Mouse (Mus musculus): ENCODE measurements around the gene Smc5. TPM values are rescaled to one million over a fixed set of nuclear protein-coding genes. Genes with fewer than 3 reads are reported as not detected.

Smc5 gene
- 25.8 and 28.4 TPM in 2 replicates for polyA plus RNA-seq (2015; fragmentation: Nextera tagmentation; extraction: Ambion mirVana)

DNA sequence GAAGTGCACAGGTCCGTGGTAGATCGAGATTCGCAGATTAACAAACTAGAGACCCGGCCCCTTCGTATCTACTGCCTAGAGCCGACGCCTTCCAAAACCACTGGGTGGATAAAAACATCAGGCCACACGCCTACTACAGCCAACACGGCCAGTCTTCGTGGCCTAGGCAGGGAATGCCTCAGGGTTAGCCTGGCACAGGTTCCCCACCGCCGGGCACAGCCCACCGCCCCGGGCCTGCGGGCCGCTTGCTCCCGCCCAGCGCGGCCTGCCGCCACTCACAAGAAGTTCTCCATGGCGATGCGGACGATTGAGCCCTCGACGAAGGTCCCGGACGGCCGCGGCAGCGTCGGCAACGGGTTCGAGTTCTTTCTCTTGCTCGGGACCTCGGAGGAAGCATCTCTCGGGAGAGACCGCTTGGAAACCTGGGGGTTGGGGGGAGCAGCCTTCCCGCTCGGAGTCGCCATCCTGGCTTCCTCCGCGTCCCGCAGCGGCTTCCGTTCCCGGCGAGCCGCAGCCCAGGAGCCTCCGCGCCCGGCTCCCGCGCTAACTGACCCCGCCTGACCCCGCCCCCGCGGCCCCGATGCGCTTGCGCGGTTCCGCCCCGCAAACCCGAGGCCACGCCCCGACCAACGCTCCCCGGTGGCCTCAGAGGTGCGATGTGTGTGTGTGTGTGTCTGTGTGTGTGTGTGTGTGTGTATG is at the start of gene Smc5:
Smc5 (minus strand) TSS at position 543 of the 699 bp plus-strand sequence.
- H3K9ac ChIP-seq, result peak within 1 kb of the TSS; percentile 72
- peak within 1 kb of the TSS; percentile 85 for H3K4me3 ChIP-seq
- ATAC-seq (replicated peaks), result peak; percentile 96
- no peaks in the 10 kb centered on the region for H3K27me3 ChIP-seq (replicated peaks)
- under 1% methylated on average over 68 of the region's 69 CpGs for WGBS
- peak within 1 kb of the TSS; percentile 60 for H3K4me2 ChIP-seq
- peak within 1 kb of the TSS; percentile 67 for H3K27ac ChIP-seq
- H3K9me3 ChIP-seq, result no peaks in the 10 kb centered on the region
- no peaks in the 10 kb centered on the region; the same call in 1 of the 2 replicates for H3K36me3 ChIP-seq (replicated peaks)
- peaks cover 10% of the 10 kb centered on the region for H3K4me1 ChIP-seq

DNA sequence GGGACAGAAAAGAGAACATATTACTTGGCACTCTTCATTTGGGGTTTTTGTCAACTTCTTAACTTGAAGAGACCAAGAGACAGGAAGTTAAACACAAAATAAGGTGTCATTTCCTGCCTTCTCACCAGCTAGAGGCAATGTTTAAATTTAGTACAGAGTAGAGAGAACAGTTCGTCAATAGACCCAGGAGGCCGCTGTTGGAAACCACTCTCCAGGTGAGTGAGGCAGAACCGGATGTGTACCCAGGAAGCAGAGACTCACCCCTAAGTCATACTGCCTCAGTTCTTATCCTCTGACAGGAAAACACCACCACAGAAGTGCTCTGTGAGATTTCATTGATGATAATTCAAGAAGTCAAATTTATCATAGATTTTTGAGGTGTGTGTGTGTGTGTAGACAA is 49.4 kb upstream of the Smc5 start:
- Histone ChIP-seq H3K9me3 (no peaks in the 10 kb centered on the region), H3K27me3 (replicated peaks) (no peaks in the 10 kb centered on the region), H3K36me3 (replicated peaks) (no peaks in the 10 kb centered on the region), H3K27ac (no peak overlapping the region), H3K4me1 (no peaks in the 10 kb centered on the region), H3K4me3 (no peak overlapping the region), H3K9ac (no peak overlapping the region), H3K4me2 (no peak overlapping the region)
- ATAC-seq (replicated peaks), result no peak
- WGBS, result 89% methylated on average over 3 of the region's 3 CpGs

DNA sequence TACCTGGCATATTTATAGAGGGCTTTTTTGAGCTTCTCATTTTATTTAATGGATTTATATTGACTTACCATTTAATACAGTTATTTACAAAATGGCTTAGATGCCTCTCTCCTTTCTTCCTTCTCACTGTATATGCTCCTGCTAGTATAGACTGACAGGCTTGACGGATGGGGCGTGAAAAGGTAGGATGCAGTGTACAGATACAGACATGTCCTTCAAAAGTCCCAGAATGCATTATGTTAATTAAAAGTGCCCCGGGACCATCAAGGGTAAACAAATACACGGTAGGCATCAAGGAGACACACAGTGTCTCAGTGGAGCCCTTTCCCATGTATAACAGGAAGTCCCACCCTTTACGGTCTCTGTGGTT is 44.3 kb upstream of the Smc5 start:
- H3K27ac ChIP-seq, result no peak overlapping the region
- H3K4me2 ChIP-seq, result no peak overlapping the region
- no peak overlapping the region for H3K4me3 ChIP-seq
- no peak for ATAC-seq (replicated peaks)
- no peak overlapping the region for H3K9ac ChIP-seq
- no peaks in the 10 kb centered on the region for H3K4me1 ChIP-seq
- H3K27me3 ChIP-seq (replicated peaks), result no peaks in the 10 kb centered on the region
- no peaks in the 10 kb centered on the region for H3K36me3 ChIP-seq (replicated peaks)
- H3K9me3 ChIP-seq, result no peaks in the 10 kb centered on the region
- 84% methylated on average over 5 of the region's 5 CpGs for WGBS

DNA sequence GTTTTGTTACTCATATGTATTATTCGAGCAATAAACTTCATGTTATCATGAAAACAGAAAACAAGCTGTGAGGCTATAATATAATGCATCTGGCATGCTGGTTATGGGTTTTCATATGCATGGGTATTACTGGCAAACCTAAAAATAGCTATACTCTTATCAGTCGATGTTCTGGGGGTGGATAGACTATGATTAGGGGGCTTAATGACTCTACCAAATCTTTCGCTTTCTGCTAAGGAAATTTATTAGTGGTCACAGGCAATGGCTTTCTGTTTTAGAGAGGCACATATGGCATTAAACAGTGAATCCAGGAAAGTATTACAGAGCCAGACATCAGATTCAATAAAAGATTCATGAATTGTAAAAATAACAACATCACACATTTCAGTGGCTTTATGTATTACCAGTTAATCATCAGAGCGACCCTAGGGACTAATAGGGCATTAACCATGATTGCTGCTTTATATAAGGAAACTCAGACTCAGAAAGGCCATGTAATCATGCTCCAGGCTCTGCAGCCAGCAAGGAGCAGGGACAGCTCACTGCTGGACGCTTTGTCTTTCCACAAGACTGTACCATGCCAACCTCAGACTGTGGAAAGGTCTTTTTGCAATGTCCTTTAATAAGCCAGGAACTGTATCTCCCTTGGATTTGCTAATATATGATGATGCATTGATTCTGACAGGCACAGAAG is 43.7 kb upstream of the Smc5 start:
- Histone ChIP-seq H3K9ac (no peak overlapping the region), H3K4me3 (no peak overlapping the region), H3K36me3 (replicated peaks) (no peaks in the 10 kb centered on the region), H3K4me1 (no peaks in the 10 kb centered on the region), H3K27me3 (replicated peaks) (no peaks in the 10 kb centered on the region), H3K27ac (0 out of 2 replicates have a peak overlapping the region, but pooled peaks have one; percentile 33), H3K4me2 (no peak overlapping the region), H3K9me3 (no peaks in the 10 kb centered on the region)
- WGBS, result 75% methylated on average over 5 of the region's 5 CpGs
- ATAC-seq (replicated peaks), result no peak

DNA sequence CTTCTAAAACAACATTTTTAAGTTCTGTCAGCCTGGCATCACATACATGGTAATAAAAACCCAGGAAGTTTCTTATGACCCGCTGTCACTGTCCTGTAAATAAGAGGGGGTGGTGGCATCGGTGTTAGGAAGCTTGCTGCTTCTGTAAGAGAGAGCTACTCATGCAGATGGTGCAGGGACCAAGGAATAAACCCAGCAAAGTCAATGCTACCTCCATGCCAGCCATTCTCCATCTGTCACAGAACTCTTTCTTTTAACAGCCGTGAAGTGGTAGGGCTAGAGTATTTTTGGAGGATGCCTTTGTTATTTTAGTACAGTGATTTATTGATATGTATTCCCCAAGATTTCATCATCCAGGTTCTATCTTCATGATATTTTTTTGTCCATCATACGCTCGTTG is 43.2 kb upstream of the Smc5 start:
- H3K4me2 ChIP-seq, result no peak overlapping the region
- no peak for ATAC-seq (replicated peaks)
- WGBS, result 90% methylated on average over 5 of the region's 5 CpGs
- no peak overlapping the region for H3K4me3 ChIP-seq
- no peaks in the 10 kb centered on the region for H3K9me3 ChIP-seq
- no peak overlapping the region for H3K9ac ChIP-seq
- H3K27me3 ChIP-seq (replicated peaks), result no peaks in the 10 kb centered on the region
- H3K4me1 ChIP-seq, result no peaks in the 10 kb centered on the region
- H3K36me3 ChIP-seq (replicated peaks), result no peaks in the 10 kb centered on the region
- no peak overlapping the region for H3K27ac ChIP-seq

DNA sequence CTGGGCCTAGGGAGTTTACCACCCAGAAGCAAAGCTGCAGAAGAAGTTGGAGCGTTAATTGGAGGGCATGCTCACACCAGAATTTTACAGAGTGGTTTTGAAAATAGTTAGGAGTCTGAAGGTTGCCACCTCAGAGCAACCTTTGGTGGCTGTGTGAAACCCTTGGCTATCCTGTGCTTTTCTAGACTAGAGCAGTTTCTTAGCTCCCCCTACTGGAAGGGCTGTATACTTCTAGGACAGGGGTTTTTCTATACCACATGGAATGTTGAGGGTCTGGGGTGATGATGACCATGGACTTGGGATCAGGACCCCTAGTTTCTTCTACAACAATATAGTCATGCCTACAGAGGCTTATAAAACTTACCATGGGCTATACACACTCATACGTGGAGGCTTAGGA is 36.3 kb upstream of the Smc5 start:
- Histone ChIP-seq H3K9ac (no peak overlapping the region), H3K9me3 (no peaks in the 10 kb centered on the region), H3K27me3 (replicated peaks) (no peaks in the 10 kb centered on the region), H3K4me1 (no peaks in the 10 kb centered on the region), H3K36me3 (replicated peaks) (no peaks in the 10 kb centered on the region), H3K4me2 (no peak overlapping the region), H3K27ac (no peak overlapping the region), H3K4me3 (no peak overlapping the region)
- 87% methylated on average over 2 of the region's 2 CpGs for WGBS
- ATAC-seq (replicated peaks), result no peak

DNA sequence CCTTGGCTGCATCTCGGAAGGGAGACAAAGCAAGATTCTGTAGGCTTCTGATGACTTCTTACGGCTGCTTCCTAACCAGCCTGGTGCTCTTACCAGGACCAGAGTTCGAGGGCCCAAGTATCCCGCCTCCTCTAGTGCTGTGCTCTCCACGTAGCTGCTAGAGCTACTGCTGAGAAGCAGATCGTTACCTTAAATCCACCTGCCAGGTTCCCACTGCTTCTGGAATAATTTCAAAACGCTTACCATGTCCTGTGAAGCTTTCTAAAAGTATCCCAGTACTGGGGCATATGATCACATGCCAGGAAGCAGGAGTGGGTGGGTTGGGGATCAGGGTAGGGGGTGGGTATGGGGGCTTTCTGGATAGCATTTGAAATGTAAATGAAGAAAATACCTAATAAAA is 33.0 kb upstream of the Smc5 start:
- no peak for ATAC-seq (replicated peaks)
- H3K4me3 ChIP-seq, result no peak overlapping the region
- H3K9me3 ChIP-seq, result no peaks in the 10 kb centered on the region
- H3K36me3 ChIP-seq (replicated peaks), result no peaks in the 10 kb centered on the region
- no peak overlapping the region for H3K9ac ChIP-seq
- no peaks in the 10 kb centered on the region for H3K27me3 ChIP-seq (replicated peaks)
- WGBS, result 88% methylated on average over 7 of the region's 7 CpGs
- no peak overlapping the region for H3K27ac ChIP-seq
- H3K4me1 ChIP-seq, result no peaks in the 10 kb centered on the region
- no peak overlapping the region for H3K4me2 ChIP-seq

DNA sequence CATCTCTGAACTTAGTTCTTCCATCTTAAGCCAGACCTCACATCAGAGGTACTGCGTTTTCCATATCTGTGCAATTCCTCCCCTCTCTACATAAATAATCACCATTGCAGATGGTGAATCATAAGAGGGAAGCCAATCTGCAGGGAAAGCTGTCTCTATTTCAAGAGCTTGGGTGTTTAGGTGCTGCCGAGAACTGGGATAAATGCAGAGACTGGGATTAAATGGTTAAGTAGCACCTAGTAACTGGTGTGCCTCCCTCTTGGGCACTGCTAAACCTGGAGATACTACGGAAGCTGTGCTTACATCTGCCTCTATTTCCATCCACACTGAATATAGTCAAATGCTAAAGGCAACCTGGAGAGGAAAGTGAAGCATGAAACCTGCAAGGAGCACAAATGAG is 26.3 kb upstream of the Smc5 start:
- 78% methylated on average over 3 of the region's 3 CpGs for WGBS

DNA sequence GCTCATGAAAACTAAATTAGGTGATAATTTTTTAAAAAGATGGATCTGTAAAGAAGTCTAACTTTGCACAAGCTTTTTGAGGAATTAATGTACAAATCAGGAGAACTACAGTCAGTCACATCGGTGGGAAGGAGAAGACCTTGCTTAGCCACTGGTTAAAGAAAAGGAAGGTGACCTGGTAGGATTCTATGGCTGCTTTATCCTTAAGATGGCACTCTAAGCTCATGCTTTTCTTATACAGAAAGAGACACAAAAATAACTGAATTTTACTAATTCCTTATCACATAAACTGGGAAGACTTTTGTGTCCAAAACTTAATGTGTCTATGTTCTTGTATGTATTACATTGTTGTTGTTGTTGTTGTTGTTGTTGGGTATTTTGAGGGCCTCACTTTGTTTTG is 25.2 kb upstream of the Smc5 start:
- no peak overlapping the region for H3K4me3 ChIP-seq
- H3K36me3 ChIP-seq (replicated peaks), result no peaks in the 10 kb centered on the region
- 72% methylated on average over 1 of the region's 1 CpGs for WGBS
- H3K9ac ChIP-seq, result no peak overlapping the region
- ATAC-seq (replicated peaks), result no peak
- H3K27ac ChIP-seq, result no peak overlapping the region
- no peak overlapping the region for H3K4me2 ChIP-seq
- no peaks in the 10 kb centered on the region for H3K9me3 ChIP-seq
- H3K27me3 ChIP-seq (replicated peaks), result no peaks in the 10 kb centered on the region
- no peaks in the 10 kb centered on the region for H3K4me1 ChIP-seq

More for the DNA sequence above, 26.3 kb upstream of the Smc5 start:
- Histone ChIP-seq H3K27me3 (replicated peaks) (no peaks in the 10 kb centered on the region), H3K9ac (no peak overlapping the region), H3K27ac (no peak overlapping the region), H3K4me2 (no peak overlapping the region), H3K36me3 (replicated peaks) (no peaks in the 10 kb centered on the region), H3K9me3 (no peaks in the 10 kb centered on the region), H3K4me1 (no peaks in the 10 kb centered on the region), H3K4me3 (no peak overlapping the region)
- no peak for ATAC-seq (replicated peaks)

DNA sequence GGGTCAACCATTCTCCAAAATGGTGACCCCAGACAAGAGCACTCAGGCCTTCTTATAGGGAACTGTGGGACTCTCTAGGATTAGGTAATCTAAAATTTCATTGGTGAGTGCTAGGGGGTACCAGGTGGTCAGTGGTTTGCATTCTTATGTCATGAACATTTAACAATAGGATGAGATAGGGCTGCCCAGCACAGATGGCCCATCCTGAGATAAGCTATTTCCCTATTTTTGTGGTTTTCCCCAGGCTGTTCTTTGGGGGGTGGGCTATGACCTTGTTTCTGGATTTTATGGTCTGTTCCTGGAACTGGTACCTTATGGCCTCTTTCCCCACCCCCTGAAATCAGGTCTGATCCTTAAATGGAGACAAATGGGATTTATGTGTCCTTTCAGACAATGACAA is 23.5 kb upstream of the Smc5 start:
- no peaks in the 10 kb centered on the region for H3K36me3 ChIP-seq (replicated peaks)
- no peaks in the 10 kb centered on the region for H3K9me3 ChIP-seq
- no peak overlapping the region for H3K27ac ChIP-seq
- no peak overlapping the region for H3K4me3 ChIP-seq
- no peaks in the 10 kb centered on the region for H3K27me3 ChIP-seq (replicated peaks)
- no peak for ATAC-seq (replicated peaks)
- H3K9ac ChIP-seq, result no peak overlapping the region
- H3K4me1 ChIP-seq, result no peaks in the 10 kb centered on the region
- H3K4me2 ChIP-seq, result no peak overlapping the region

DNA sequence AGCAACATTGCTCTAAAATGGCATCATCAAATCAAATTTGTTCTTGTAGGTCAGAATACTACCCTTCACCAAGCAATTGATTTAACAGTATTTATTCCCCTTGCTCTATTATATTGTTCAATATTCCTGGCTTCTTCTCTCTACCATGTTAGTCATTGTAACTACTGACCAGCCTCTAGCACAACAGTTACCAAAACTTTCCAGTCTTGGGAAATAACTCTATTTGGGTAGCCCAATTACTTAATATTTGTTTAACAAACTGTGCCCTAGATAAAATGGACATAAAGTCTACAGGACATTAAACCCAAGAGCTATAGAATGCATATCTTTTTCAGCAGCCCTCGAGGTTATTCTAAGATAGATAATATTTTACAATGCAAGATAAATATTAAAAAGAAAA is 15.6 kb upstream of the Smc5 start:
- H3K9me3 ChIP-seq, result no peaks in the 10 kb centered on the region; the same call in 1 of the 2 replicates
- H3K27me3 ChIP-seq (replicated peaks), result no peaks in the 10 kb centered on the region
- ATAC-seq (replicated peaks), result no peak
- no peak overlapping the region for H3K4me2 ChIP-seq
- no peak overlapping the region for H3K4me3 ChIP-seq
- H3K9ac ChIP-seq, result no peak overlapping the region
- H3K27ac ChIP-seq, result no peak overlapping the region
- WGBS, result 85% methylated on average over 1 of the region's 1 CpGs
- no peaks in the 10 kb centered on the region for H3K36me3 ChIP-seq (replicated peaks)
- H3K4me1 ChIP-seq, result no peaks in the 10 kb centered on the region

DNA sequence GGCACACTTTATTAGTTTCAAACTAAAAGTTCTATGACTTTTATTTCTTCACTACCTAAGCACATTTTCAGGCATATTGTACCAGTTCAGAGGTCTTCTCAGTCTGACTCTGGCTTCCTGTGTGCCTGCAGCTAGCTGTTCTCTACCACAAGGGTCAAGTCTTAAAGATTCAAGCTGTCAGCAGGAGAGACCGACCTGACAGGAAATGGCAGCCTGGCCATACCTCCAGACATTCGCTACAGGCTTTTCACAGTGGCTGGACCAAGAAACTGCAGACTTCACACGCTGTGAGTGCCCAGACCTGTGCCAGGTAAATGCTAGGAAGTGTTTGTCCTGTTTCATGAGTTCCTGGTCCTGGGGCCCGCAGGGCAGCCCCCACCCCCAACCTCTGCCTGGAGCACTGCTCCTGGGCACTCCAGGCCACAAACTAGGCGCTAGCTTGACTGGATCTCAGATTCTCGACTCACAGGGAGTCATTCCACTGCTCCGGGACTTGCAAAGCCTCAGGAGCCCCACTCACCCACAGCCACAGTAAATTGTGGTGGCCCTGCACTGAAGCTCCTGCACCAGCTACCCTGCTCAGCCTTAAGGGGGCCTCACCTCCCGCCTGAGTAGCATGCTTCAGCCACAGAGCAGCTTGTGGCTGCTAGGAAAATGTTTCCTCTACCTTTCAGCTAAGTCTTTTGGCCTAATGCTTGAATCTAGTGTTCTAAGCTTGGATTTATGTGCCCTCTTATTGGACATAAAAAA is 8.4 kb upstream of the Smc5 start:
- 47% methylated on average over 8 of the region's 8 CpGs for WGBS
- Histone ChIP-seq H3K4me3 (no peak overlapping the region), H3K9ac (no peak overlapping the region), H3K9me3 (no peaks in the 10 kb centered on the region; the same call in 1 of the 2 replicates), H3K27me3 (replicated peaks) (0 out of 2 replicates have a peak, but pooled peaks cover 3% of the 10 kb centered on the region), H3K27ac (no peak overlapping the region), H3K4me1 (no peaks in the 10 kb centered on the region), H3K36me3 (replicated peaks) (no peaks in the 10 kb centered on the region), H3K4me2 (no peak overlapping the region)
- ATAC-seq (replicated peaks), result no peak
